Mouse (Mus musculus) C2C12 (cell line): ENCODE measurements at regions not wholly inside any gene's neighbourhood (a gene's known extent, or its start where the extent isn't known, plus 50 kb on each side); places are given as distances from the start of the nearest gene placed in this dataset.

ENCODE experiments used
- CEBPB ChIP-seq: IDR thresholded peaks from one replicate; pipeline ENCODE4 v1.6.1; 2011; ENCODE audit warnings: low read depth, mild to moderate bottlenecking, control low read depth, moderate library complexity
- CTCF ChIP-seq: IDR thresholded peaks from one replicate; pipeline ENCODE4 v1.5.1; 2011; ENCODE audit not compliant: control insufficient read depth, insufficient read depth, insufficient read length
- MAX ChIP-seq: IDR thresholded peaks from one replicate; pipeline ENCODE4 v1.6.1; 2011; ENCODE audit warnings: mild to moderate bottlenecking, control low read depth
- MYOD1 ChIP-seq: IDR thresholded peaks from one replicate; pipeline ENCODE4 v1.6.1; 2011; ENCODE audit warnings: low read depth; ENCODE audit not compliant: control insufficient read depth, insufficient read length
- MYOG ChIP-seq: IDR thresholded peaks from one replicate; pipeline ENCODE4 v1.6.1; 2011; ENCODE audit not compliant: control insufficient read depth, insufficient read length; ENCODE audit errors: extremely low read depth
- USF1 ChIP-seq: IDR thresholded peaks from one replicate; pipeline ENCODE4 v1.6.1; 2011; ENCODE audit warnings: low read depth, mild to moderate bottlenecking, control low read depth, moderate library complexity

GRCm38 (mm10) chr13:11216671-11217330 lies 856.2 kb upstream of the Chrm3 start:
- TF ChIP-seq CTCF (no peak), MYOG (no peak), MAX (no peak), MYOD1 (no peak), USF1 (no peak), CEBPB (no peak)
